Mouse (Mus musculus) cerebellum, adult 2 months (tissue): Measurements from ENCODE around the gene Uspl1. TPM values are rescaled to one million over a fixed set of nuclear protein-coding genes. Genes with fewer than 3 reads are reported as not detected.

Experiments
- DNase-seq, 2 experiments: peaks; one replicate each; pipeline ENCODE4 v3.0.0; 2021
- H3K27ac ChIP-seq: fragments of 200-500 bp; 2 replicates; pipeline ENCODE4 v1.5.1; 2012; ENCODE audit warnings: low read length, control low read depth, inconsistent platforms; ENCODE audit not compliant: insufficient read depth
- H3K27me3 ChIP-seq: fragments of 200-500 bp; 2 replicates; pipeline ENCODE4 v1.6.1; 2012; ENCODE audit warnings: inconsistent platforms, mild to moderate bottlenecking, low read length, moderate library complexity; ENCODE audit not compliant: control insufficient read depth, insufficient read depth
- H3K4me1 ChIP-seq: fragments of 200-500 bp; 2 replicates; pipeline ENCODE4 v1.6.1; 2011; ENCODE audit warnings: low read length; ENCODE audit not compliant: control insufficient read depth, insufficient read depth
- H3K4me3 ChIP-seq: fragments of 200-500 bp; replicated peaks from 2 replicates; pipeline ENCODE3; 2011; ENCODE audit warnings: mild to moderate bottlenecking, low read depth, low read length, control low read depth; ENCODE audit not compliant: insufficient read depth
- CTCF ChIP-seq: fragments of 200-500 bp; IDR thresholded peaks from 2 replicates; pipeline ENCODE4 v1.5.1; 2011; ENCODE audit warnings: low read depth, mild to moderate bottlenecking, control low read depth, low read length, moderate library complexity, borderline replicate concordance; ENCODE audit not compliant: insufficient read depth
- POLR2A ChIP-seq: fragments of 200-500 bp; IDR thresholded peaks from 2 replicates; pipeline ENCODE4 v1.6.1; 2011; ENCODE audit warnings: low read length, control low read depth, borderline replicate concordance; ENCODE audit not compliant: insufficient read depth
- WGBS: fragments of 180-500 bp; shearing (Covaris S2); methylation state at CpG from one replicate; pipeline ENCODE4 v1.1.7; 2018; 5-methylcytosine and 5-hydroxymethylcytosine counted together
- polyA plus RNA-seq: library from polyadenylated mRNA; depleted of rRNA; stranded (reverse); fragments of >200 nt; gene quantifications from 2 replicates; pipeline ENCODE4 v1.2.3, GENCODE M21; 2012

Uspl1 gene
- polyA plus RNA-seq, 1 experiment, result 29.8 TPM

DNA sequence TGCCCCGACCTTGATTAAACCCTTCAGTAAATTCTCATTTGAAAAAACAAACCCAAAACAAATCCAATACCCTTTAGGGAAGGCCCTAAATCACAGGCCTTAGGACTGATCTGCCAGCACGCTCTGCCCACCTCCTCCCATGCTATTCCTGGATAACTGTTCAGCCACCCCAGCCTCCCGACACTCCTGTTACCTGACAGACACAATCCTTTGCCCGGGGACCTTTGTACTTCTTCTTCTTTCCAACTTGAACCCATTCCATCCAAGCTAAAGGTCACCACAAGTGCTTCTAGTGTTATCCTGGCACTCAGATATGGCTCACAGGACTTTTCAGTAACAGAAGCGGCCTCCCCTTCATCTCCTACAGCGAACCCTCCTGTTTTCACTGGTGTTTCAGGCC lies 25.1 kb upstream of the Uspl1 start:
- DNase-seq, result no peak
- Histone ChIP-seq H3K27me3 (no peaks in the 10 kb centered on the region), H3K27ac (no peak overlapping the region), H3K4me3 (no peak overlapping the region), H3K4me1 (peaks cover 2% of the 10 kb centered on the region; the same call in 1 of the 2 replicates)
- TF ChIP-seq POLR2A (no peak), CTCF (no peak)
- WGBS, result 89% methylated on average over 6 of the region's 6 CpGs

GRCm38 (mm10) chr5:149160469-149160868 lies 23.7 kb upstream of the Uspl1 start:
- 86% methylated on average over 4 of the region's 4 CpGs for WGBS
- TF ChIP-seq POLR2A, result no peak
- Histone ChIP-seq H3K27me3 (no peaks in the 10 kb centered on the region), H3K4me3 (no peak overlapping the region), H3K4me1 (peaks cover 2% of the 10 kb centered on the region; the same call in 1 of the 2 replicates), H3K27ac (no peak overlapping the region)
- no peak for DNase-seq

GRCm38 (mm10) chr5:149162890-149163289 lies 21.3 kb upstream of the Uspl1 start:
- TF ChIP-seq CTCF, result no peak
- no peak for TF ChIP-seq POLR2A
- DNase-seq, result no peak
- H3K27me3 ChIP-seq, result no peaks in the 10 kb centered on the region
- no peak overlapping the region for H3K4me3 ChIP-seq
- 87% methylated on average over 7 of the region's 7 CpGs for WGBS
- H3K4me1 ChIP-seq, result no peaks in the 10 kb centered on the region
- H3K27ac ChIP-seq, result no peak overlapping the region

- DNase-seq, result no peak
- Histone ChIP-seq H3K4me1 (no peaks in the 10 kb centered on the region), H3K27me3 (no peaks in the 10 kb centered on the region), H3K4me3 (no peak overlapping the region), H3K27ac (no peak overlapping the region)
- no peak for TF ChIP-seq POLR2A
- TF ChIP-seq CTCF, result no peak
- 52% methylated on average over 7 of the region's 7 CpGs for WGBS
Observed at GRCm38 (mm10) chr5:149164881-149165280, 19.3 kb upstream of the Uspl1 start.

- Histone ChIP-seq H3K27me3 (no peaks in the 10 kb centered on the region), H3K27ac (no peak overlapping the region), H3K4me1 (no peaks in the 10 kb centered on the region), H3K4me3 (no peak overlapping the region)
- WGBS, result 95% methylated on average over 10 of the region's 10 CpGs
- TF ChIP-seq CTCF (no peak), POLR2A (no peak)
- DNase-seq, result no peak
Observed at GRCm38 (mm10) chr5:149166011-149166410, 18.1 kb upstream of the Uspl1 start.

GRCm38 (mm10) chr5:149168051-149168450 lies 16.1 kb upstream of the Uspl1 start:
- WGBS, result 77% methylated on average over 2 of the region's 2 CpGs
- Histone ChIP-seq H3K4me1 (no peaks in the 10 kb centered on the region), H3K27ac (no peak overlapping the region), H3K4me3 (no peak overlapping the region), H3K27me3 (no peaks in the 10 kb centered on the region)
- TF ChIP-seq POLR2A (no peak), CTCF (no peak)
- DNase-seq, result no peak

- no peaks in the 10 kb centered on the region for H3K27me3 ChIP-seq
- no peaks in the 10 kb centered on the region for H3K4me1 ChIP-seq
- 13% methylated on average over 9 of the region's 9 CpGs for WGBS
- H3K4me3 ChIP-seq, result no peak overlapping the region
- peak; percentile 15 to 28 for DNase-seq
- TF ChIP-seq CTCF (no peak), POLR2A (no peak)
- H3K27ac ChIP-seq, result no peak overlapping the region
Observed at GRCm38 (mm10) chr5:149168816-149169215, 15.3 kb upstream of the Uspl1 start.

DNA sequence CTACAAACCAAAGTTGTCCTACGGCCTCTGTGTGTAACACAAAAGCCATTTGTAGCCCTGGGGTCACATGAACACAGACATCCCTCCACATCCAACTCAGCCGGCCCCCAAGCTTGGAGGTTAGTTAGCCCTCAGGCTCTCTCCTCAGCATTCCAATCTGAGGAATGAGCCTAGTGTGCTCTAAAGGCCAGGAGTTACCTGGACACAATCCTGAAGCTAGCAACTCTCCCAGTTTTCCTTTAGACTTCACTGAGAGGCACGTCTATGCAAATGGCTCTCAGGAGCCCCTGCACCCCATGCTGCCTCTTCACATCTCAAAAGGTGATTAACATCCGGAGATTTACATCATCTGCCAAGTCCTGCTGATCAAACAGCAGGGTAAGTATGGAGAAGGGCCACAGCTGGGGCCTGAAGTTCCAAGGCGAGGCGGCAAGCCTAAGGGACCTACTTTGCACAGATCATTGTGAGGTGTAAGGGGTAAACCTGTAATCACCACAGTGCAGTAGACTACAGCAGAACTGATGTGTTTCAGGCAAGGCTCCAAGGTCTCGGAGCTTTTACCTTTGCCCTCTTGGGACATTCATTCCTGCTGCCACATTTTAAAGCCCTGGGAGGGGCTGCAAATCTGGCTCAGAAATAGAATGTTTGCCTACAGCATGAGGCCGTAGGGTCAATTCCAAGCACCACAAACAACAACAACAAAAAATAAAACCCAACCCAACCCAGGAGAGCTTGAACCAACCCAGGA lies 13.1 kb upstream of the Uspl1 start:
- Histone ChIP-seq H3K27ac (no peak overlapping the region), H3K27me3 (no peaks in the 10 kb centered on the region), H3K4me3 (no peak overlapping the region), H3K4me1 (no peaks in the 10 kb centered on the region)
- DNase-seq, result no peak
- WGBS, result 66% methylated on average over 8 of the region's 8 CpGs
- TF ChIP-seq POLR2A (no peak), CTCF (no peak)
